13 mouse cellular contexts compared by ENCODE assay signal in genomic region chr17:34813747-34814146, GRCm38 (mm10). TPM values are rescaled to one million over a fixed set of nuclear protein-coding genes. Genes with fewer than 3 reads are reported as not detected.
DNase-seq lines count a peak whose midpoint lies in the region; ATAC-seq and TF ChIP-seq lines count a peak whose summit lies in the region.
"Not testable (repeated sequence)": the region's sequence is repeated elsewhere in the genome, so short reads cannot be mapped to it uniquely, and the experiment has no call there.
"Had no signal": no experiment of that assay in that cellular context is flagged by ENCODE, and none has a peak within 500 bp of the region (broad histone marks: within the 10 kb centered on the region; RNA-seq: fewer than 3 reads in every experiment).

No protein-coding gene starts in this region.

- H3K27ac ChIP-seq in liver, embryonic 14.5 days = not testable (repeated sequence)

- ATAC-seq in liver, embryonic 14.5 days (ENCODE audit: insufficient read depth) = not testable (repeated sequence)

- not testable (repeated sequence) for H3K36me3 ChIP-seq in liver, embryonic 14.5 days (replicated peaks; ENCODE audit: control insufficient read depth, insufficient read depth, low read depth)

- TF ChIP-seq CTCF in liver, embryonic 14.5 days (IDR thresholded peaks at IDR 0.05; ENCODE audit: low read depth) = peak; percentile 89

- 52% methylated on average over 12 of the region's 12 CpGs for WGBS in liver, embryonic 14.5 days (ENCODE audit: insufficient replicate concordance)

- H3K4me1 ChIP-seq in liver, embryonic 14.5 days (replicated peaks; ENCODE audit: control insufficient read depth in 2 of 2, insufficient read depth in 2 of 2, low read length in 1 of 2) = not testable (repeated sequence)

- not testable (repeated sequence) for H3K4me2 ChIP-seq in liver, embryonic 14.5 days (ENCODE audit: low read depth)

- not testable (repeated sequence) for TF ChIP-seq EP300 in liver, embryonic 14.5 days (IDR thresholded peaks at IDR 0.05; ENCODE audit: low read depth)

- not testable (repeated sequence) for H3K27me3 ChIP-seq in liver, embryonic 14.5 days (ENCODE audit: control insufficient read depth, insufficient read depth, low read length)

- H3K4me3 ChIP-seq in liver, embryonic 14.5 days (ENCODE audit: insufficient read depth in 1 of 2, low read depth in 2 of 2, low read length in 2 of 2) = not testable (repeated sequence)

- not testable (repeated sequence) for H3K9ac ChIP-seq in liver, embryonic 14.5 days (replicated peaks)

- DNase-seq in CD8-positive naive resting alpha-beta T cell, adult 2 months (ENCODE audit: low read depth in 2 of 2, low spot score in 2 of 2) = peak; percentile 23 to 32
- peak; percentile 69 for DNase-seq in adrenal gland, postnatal 10 days
- DNase-seq in cerebellum, postnatal 36 days = peak; percentile 46 to 49
- DNase-seq in heart, adult 11 months = peak; percentile 85
- DNase-seq in kidney, postnatal 10 days = peak; percentile 59
- not testable (repeated sequence) for DNase-seq in liver, embryonic 14.5 days (ENCODE audit: low read depth in 3 of 3, low spot score in 3 of 3)
- DNase-seq in ovary, postnatal 36 days (ENCODE audit: low spot score) = peak; percentile 20
- peak; percentile 35 for DNase-seq in thymus, postnatal 0 days (ENCODE audit: low spot score)

- not testable (repeated sequence) for H3K9me3 ChIP-seq in liver, embryonic 14.5 days (ENCODE audit: control insufficient read depth, low read length)

RNA-seq across cellular contexts. Expression of gene Cyp21a1, which starts 9.4 kb away (rescaled TPM):
- 1,000 to 10,000 TPM; 2,477 to 2,588 TPM for total RNA-seq in adrenal gland, postnatal 10 days (2021)
- 0.02 TPM in 1 of 2 replicates, not detected in the other for polyA plus RNA-seq in liver, embryonic 14.5 days (2012; rRNA removed)
- not detected in 2 replicates for polyA plus RNA-seq in liver, embryonic 14.5 days (2014; fragmentation: Nextera tagmentation; extraction: Ambion mirVana)
- polyA plus RNA-seq in thymus, postnatal 0 days (2015; fragmentation: Nextera tagmentation; extraction: Ambion mirVana) = not detected in 2 replicates
- total RNA-seq: megakaryocyte-erythroid progenitor cell, adult 5-6 weeks; neutrophil, adult 5-6 weeks had no signal
- polyA plus RNA-seq: heart, embryonic 14.5 days; kidney, embryonic 14.5 days; limb, embryonic 12.5 days had no signal

RNA-seq across cellular contexts. Expression of gene Stk19, which starts 23.0 kb away (rescaled TPM):
- 10 to 100 TPM; 31.8 to 33.0 TPM for total RNA-seq in adrenal gland, postnatal 10 days (2021)
- polyA plus RNA-seq in liver, embryonic 14.5 days (2012; rRNA removed) = 12.8 and 14.8 TPM in 2 replicates
- polyA plus RNA-seq in liver, embryonic 14.5 days (2014; fragmentation: Nextera tagmentation; extraction: Ambion mirVana) = 10.6 and 13.3 TPM in 2 replicates
- 39.3 and 48.6 TPM in 2 replicates for polyA plus RNA-seq in thymus, postnatal 0 days (2015; fragmentation: Nextera tagmentation; extraction: Ambion mirVana)

RNA-seq across cellular contexts. Expression of gene Dxo, which starts 23.1 kb away (rescaled TPM):
- 10 to 100 TPM; 45.1 to 52.2 TPM for total RNA-seq in adrenal gland, postnatal 10 days (2021)
- polyA plus RNA-seq in liver, embryonic 14.5 days (2012; rRNA removed) = 27.7 and 30.6 TPM in 2 replicates
- 24.0 and 28.1 TPM in 2 replicates for polyA plus RNA-seq in liver, embryonic 14.5 days (2014; fragmentation: Nextera tagmentation; extraction: Ambion mirVana)
- polyA plus RNA-seq in thymus, postnatal 0 days (2015; fragmentation: Nextera tagmentation; extraction: Ambion mirVana) = 48.8 and 53.3 TPM in 2 replicates

RNA-seq across cellular contexts. Expression of gene Skiv2l, which starts 36.3 kb away (rescaled TPM):
- 10 to 100 TPM; 49.2 to 60.8 TPM for total RNA-seq in adrenal gland, postnatal 10 days (2021)
- polyA plus RNA-seq in liver, embryonic 14.5 days (2012; rRNA removed) = 21.4 and 22.3 TPM in 2 replicates
- polyA plus RNA-seq in liver, embryonic 14.5 days (2014; fragmentation: Nextera tagmentation; extraction: Ambion mirVana) = 15.0 and 20.2 TPM in 2 replicates
- 49.7 and 50.1 TPM in 2 replicates for polyA plus RNA-seq in thymus, postnatal 0 days (2015; fragmentation: Nextera tagmentation; extraction: Ambion mirVana)

RNA-seq across cellular contexts. Expression of gene Nelfe, which starts 36.4 kb away (rescaled TPM):
- 10 to 100 TPM; 44.2 to 48.4 TPM for total RNA-seq in adrenal gland, postnatal 10 days (2021)
- 26.9 and 37.5 TPM in 2 replicates for polyA plus RNA-seq in liver, embryonic 14.5 days (2012; rRNA removed)
- 42.7 and 49.2 TPM in 2 replicates for polyA plus RNA-seq in liver, embryonic 14.5 days (2014; fragmentation: Nextera tagmentation; extraction: Ambion mirVana)
- polyA plus RNA-seq in thymus, postnatal 0 days (2015; fragmentation: Nextera tagmentation; extraction: Ambion mirVana) = 82.4 and 88.6 TPM in 2 replicates
